Mouse (Mus musculus) liver, adult 2 months (tissue): ENCODE data around the gene Sufu.

Experiments
- CTCF ChIP-seq: fragments of 200-500 bp; IDR thresholded peaks from 2 replicates; pipeline ENCODE4 v1.5.1; 2011; ENCODE audit warnings: low read depth, low read length, control low read depth
- POLR2A ChIP-seq: fragments of 200-500 bp; IDR thresholded peaks from 2 replicates; pipeline ENCODE4 v1.6.1; 2011; ENCODE audit warnings: low read length, control low read depth; ENCODE audit not compliant: insufficient read depth; ENCODE audit errors: extremely low read depth

DNA sequence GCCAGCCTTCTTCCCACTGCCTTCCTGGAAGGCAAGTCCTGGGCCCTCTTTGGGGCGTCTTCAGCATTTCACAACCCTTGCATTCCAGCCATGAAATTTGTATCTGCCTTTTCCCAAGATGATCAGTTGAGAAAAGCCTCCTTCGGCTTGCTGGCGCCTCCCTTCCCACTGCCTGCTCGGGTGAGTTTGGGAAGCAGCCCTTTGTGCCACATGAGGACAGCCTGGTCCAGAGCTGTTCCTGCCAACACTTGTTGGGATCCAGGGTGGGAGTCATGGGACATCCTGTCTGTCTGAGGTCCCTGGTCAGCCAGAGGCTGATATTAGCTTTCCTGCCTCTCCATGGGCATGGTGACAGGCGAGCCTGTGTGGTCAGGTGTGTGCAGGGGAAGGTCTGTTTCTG lies 61.1 kb downstream of the Sufu start:
- TF ChIP-seq POLR2A (no peak), CTCF (no peak)
